Mouse (Mus musculus) embryonic facial prominence, embryonic 10.5 days (tissue): ENCODE measurements around the gene Tmem190. TPM values are rescaled to one million over a fixed set of nuclear protein-coding genes. Genes with fewer than 3 reads are reported as not detected.

Source experiments
- DNase-seq: peaks from one replicate; pipeline ENCODE4 v3.0.0-alpha.2; 2017; ENCODE audit warnings: low spot score
- H3K27ac ChIP-seq: fragments of 300-500 bp; sonication (generic); replicated peaks from 2 replicates; pipeline ENCODE4 v1.5.1; 2016; ENCODE audit warnings: mild to moderate bottlenecking
- H3K27me3 ChIP-seq: fragments of 300-500 bp; sonication (generic); replicated peaks from 2 replicates; pipeline ENCODE4 v1.6.1; 2016; ENCODE audit warnings: low read depth, mild to moderate bottlenecking; ENCODE audit not compliant: poor library complexity, severe bottlenecking
- H3K36me3 ChIP-seq: fragments of 300-500 bp; sonication (generic); replicated peaks from 2 replicates; pipeline ENCODE4 v1.6.1; 2016; ENCODE audit warnings: mild to moderate bottlenecking, moderate library complexity
- H3K4me1 ChIP-seq: fragments of 300-500 bp; sonication (generic); 2 replicates; pipeline ENCODE4 v1.6.1; 2016
- H3K4me3 ChIP-seq: fragments of 300-500 bp; sonication (generic); 2 replicates; pipeline ENCODE4 v1.5.1; 2016; ENCODE audit warnings: mild to moderate bottlenecking, moderate library complexity
- H3K9me3 ChIP-seq: fragments of 300-500 bp; sonication (generic); 2 replicates; pipeline ENCODE4 v1.6.1; 2016; ENCODE audit warnings: mild to moderate bottlenecking
- WGBS: fragments of 180-500 bp; shearing (Covaris S2); methylation state at CpG from one replicate; pipeline ENCODE4 v1.1.7; 2016; 5-methylcytosine and 5-hydroxymethylcytosine counted together
- polyA plus RNA-seq: library from polyadenylated mRNA; unstranded; fragments of >200 nt; fragmentation: Nextera tagmentation; extraction: Ambion mirVana; gene quantifications from 2 replicates; pipeline ENCODE4 v1.2.1, GENCODE M21; 2016

Tmem190 gene
- polyA plus RNA-seq: not detected in 2 replicates

DNA sequence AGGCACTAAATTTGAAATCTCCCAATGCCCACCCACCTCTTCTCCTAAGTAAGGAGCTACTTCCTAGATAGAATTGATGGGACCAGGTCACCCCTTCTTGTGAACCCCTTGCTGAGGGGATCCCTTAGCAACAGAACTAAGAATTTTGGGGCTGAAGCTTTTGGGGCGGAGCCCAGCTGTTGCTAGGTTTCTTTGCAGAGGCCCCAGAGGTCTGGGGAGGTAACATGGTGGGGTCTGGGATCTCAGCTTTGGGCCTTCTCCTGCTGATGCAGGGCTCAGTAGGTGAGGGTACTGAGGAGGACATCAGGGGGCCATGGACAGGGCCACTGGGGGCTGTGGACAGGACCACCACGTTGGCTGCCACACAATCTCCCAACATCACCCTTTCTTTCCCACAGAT, at the start of gene Tmem190, which contains the start of gene Il11:
Gene Tmem190 (plus strand): TSS at position 179 of the 400 bp plus-strand sequence.
Gene Il11 (minus strand): TSS at position 101 of the 400 bp plus-strand sequence.
- Histone ChIP-seq H3K27ac (no peak within 1 kb of the TSS), H3K36me3 (no peaks in the 10 kb centered on the region), H3K9me3 (no peaks in the 10 kb centered on the region), H3K4me3 (no peak within 1 kb of the TSS), H3K27me3 (peaks cover 44% of the 10 kb centered on the region), H3K4me1 (peaks cover 24% of the 10 kb centered on the region)
- 75% methylated on average over 2 of the region's 2 CpGs for WGBS
- DNase-seq: no peak

DNA sequence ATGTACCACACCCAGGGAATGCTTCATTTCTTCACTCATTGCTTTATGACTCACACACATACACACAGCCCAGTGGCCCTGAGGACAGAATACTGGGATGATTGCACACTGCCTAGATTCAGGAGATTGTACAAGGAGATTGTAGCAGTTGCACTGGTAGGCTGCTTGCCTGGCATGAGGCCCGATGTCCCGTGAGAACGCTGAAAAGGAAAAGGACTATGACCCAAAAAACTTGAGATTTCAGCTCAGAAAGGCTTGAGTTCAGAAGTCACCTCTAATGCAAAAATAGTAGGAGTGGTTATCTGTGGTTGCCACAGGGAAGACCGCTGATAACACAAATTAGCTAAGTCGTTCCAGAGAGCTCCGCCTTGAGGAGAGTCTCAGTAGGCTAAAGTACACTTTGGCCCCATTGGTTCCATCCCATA, 49.8 kb upstream of the Tmem190 start:
- Histone ChIP-seq H3K27ac (no peak overlapping the region), H3K9me3 (no peaks in the 10 kb centered on the region), H3K4me1 (no peaks in the 10 kb centered on the region), H3K27me3 (0 out of 2 replicates have a peak, but pooled peaks cover 3% of the 10 kb centered on the region), H3K4me3 (no peak overlapping the region), H3K36me3 (no peaks in the 10 kb centered on the region)
- 70% methylated on average over 6 of the region's 6 CpGs for WGBS
- DNase-seq: no peak

DNA sequence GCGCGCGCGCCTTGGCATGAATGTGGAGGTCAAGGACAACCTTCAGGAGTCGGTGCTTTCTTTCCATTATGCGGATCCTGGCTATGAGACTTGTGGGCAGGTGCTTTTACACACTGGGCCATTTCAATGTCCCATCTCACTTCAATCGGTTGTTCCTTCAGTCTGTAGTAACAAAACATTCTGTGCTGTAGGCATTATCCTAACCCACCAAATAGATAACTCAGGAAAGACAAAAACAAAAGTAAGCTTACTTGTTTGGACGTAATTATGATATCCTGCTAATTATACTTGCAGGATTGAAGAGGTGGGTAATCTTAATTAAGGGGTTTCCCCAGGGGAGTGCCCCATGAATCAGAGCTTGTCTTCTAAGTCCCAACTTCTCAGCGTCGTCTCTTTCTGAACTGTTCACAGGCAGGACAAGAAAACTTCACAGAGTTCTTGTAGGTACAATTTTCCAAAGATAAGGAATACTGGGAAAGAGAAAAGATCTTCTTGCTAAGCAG, 43.6 kb upstream of the Tmem190 start:
- Histone ChIP-seq H3K4me3 (peak overlapping the region; percentile 88), H3K27me3 (no peaks in the 10 kb centered on the region), H3K27ac (peak overlapping the region; percentile 94), H3K36me3 (peaks cover 24% of the 10 kb centered on the region), H3K4me1 (peaks cover 40% of the 10 kb centered on the region), H3K9me3 (no peaks in the 10 kb centered on the region)
- WGBS: 50% methylated on average over 10 of the region's 10 CpGs
- DNase-seq: no peak

- peak; percentile 96 for DNase-seq
- Histone ChIP-seq H3K36me3 (peaks cover 30% of the 10 kb centered on the region), H3K4me3 (peak within 1 kb of the TSS; percentile 88), H3K4me1 (peaks cover 40% of the 10 kb centered on the region), H3K27ac (peak within 1 kb of the TSS; percentile 94), H3K9me3 (no peaks in the 10 kb centered on the region), H3K27me3 (no peaks in the 10 kb centered on the region)
- under 1% methylated on average over 44 of the region's 44 CpGs for WGBS
Observed at GRCm38 (mm10) chr7:4739544-4740275, 43.0 kb upstream of the Tmem190 start, which contains the start of gene Kmt5c. Gene Kmt5c, plus strand, starts transcription at chr7:4740115.

DNA sequence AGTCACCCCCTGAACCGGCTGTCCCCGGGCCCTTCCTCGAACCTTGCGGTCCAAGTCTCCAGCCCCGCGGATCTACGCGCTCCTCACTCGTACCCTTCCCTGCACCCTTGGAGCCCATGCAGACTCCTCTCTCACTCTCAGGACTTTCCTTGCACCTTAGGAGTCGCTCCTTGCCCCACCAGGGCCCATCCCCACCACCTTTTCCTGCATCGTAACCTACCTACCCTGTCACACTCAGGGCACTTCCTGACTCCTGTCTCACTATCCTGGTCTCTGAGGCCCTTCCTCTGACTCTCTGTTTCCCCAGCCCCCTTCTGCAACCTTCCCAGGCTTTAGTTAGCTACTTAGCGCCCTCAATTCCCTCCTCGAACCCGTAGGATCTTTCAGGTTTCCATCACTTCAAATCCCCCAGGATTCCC, 42.4 kb upstream of the Tmem190 start:
- Histone ChIP-seq H3K9me3 (no peaks in the 10 kb centered on the region), H3K27ac (peak overlapping the region; percentile 94), H3K36me3 (peaks cover 36% of the 10 kb centered on the region), H3K27me3 (no peaks in the 10 kb centered on the region), H3K4me3 (peak overlapping the region; percentile 88), H3K4me1 (peaks cover 40% of the 10 kb centered on the region)
- 0% methylated on average over 14 of the region's 14 CpGs for whole genome bisulfite sequencing
- no peak for DNase-seq

DNA sequence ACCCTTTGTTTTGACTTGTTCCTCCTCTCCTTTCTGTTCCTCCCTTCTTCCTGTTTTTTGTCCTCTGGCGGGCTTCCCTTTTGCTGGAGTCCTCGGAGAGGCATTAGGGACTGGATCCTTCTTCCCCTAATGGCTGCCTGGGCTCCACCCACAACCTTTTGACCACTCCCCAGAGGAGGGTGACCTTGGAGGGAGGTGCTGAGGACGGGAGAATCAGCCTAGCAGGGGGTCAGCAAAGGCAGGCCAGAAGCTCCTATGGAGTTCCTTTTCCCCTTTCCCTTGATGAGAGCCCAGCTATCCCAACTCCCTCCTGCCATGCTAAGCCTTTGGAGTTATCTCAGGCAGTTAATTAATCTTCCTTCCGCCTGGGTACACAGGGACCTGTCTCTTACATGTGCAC, 41.6 kb upstream of the Tmem190 start:
- Histone ChIP-seq H3K4me1 (peaks cover 42% of the 10 kb centered on the region), H3K27ac (peak overlapping the region; percentile 94), H3K4me3 (peak overlapping the region; percentile 88), H3K9me3 (no peaks in the 10 kb centered on the region), H3K27me3 (no peaks in the 10 kb centered on the region), H3K36me3 (peaks cover 44% of the 10 kb centered on the region)
- WGBS: 6% methylated on average over 4 of the region's 4 CpGs
- DNase-seq: peak; percentile 50

DNA sequence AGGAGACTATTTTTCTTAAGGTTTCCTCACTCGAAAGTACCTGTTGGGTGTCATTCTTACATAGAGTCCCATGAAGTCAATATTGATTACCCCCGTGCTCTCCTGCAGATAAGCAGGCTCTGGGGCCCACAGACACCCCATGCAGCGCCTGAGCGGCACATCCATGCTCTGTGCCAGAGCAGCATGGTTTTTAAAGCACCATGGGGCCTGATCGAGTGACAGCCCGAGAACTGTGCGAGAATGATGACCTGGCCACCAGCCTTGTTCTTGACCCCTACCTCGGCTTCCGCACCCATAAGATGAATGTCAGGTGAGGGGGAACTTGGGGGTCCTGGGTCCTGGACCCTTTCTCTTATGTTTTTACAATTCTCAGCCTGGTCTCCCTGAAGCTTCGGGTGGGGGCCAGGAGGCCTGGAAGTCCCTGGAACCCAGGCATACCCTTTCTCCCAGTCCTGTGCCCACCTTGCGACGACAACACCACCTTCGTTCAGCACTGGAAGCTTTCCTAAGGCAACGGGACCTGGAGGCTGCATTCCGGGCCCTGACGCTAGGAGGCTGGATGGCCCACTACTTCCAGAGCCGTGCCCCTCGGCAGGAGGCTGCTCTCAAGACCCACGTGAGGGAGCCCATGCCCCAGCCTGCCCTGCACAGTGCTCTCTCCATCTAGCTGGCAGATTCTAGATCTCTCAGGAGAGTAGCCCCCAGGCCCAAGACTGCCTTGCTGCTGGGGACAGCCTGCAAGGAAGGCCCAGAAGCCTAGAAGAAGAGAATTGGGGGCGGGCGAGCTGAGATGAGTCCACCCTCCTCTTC, 40.9 kb upstream of the Tmem190 start:
- H3K4me1 ChIP-seq: peaks cover 48% of the 10 kb centered on the region
- no peaks in the 10 kb centered on the region for H3K9me3 ChIP-seq
- peak overlapping the region; percentile 88 for H3K4me3 ChIP-seq
- peak overlapping the region; percentile 94; the same call in 1 of the 2 replicates for H3K27ac ChIP-seq
- 85% methylated on average over 21 of the region's 21 CpGs for WGBS
- H3K27me3 ChIP-seq: no peaks in the 10 kb centered on the region
- peaks cover 51% of the 10 kb centered on the region for H3K36me3 ChIP-seq
- no peak for DNase-seq

DNA sequence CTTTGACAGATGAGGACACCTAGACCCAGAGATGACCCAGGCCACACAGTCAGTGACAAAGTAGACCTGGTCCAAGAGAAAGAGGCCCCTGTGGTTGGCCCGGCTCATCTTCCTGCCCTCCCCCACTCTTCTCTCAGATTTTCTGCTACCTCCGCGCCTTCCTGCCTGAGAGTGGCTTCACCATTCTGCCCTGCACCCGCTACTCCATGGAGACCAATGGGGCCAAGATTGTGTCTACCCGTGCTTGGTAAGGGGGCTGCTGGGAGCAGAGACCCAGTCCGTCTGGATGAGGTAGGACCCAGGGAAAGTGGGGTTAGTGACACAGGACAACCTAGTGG, 40.3 kb upstream of the Tmem190 start:
- Histone ChIP-seq H3K4me1 (peaks cover 48% of the 10 kb centered on the region), H3K27ac (no peak overlapping the region), H3K4me3 (peak overlapping the region; percentile 88), H3K36me3 (peaks cover 55% of the 10 kb centered on the region), H3K9me3 (no peaks in the 10 kb centered on the region), H3K27me3 (no peaks in the 10 kb centered on the region)
- no peak for DNase-seq
- WGBS: 90% methylated on average over 6 of the region's 6 CpGs

DNA sequence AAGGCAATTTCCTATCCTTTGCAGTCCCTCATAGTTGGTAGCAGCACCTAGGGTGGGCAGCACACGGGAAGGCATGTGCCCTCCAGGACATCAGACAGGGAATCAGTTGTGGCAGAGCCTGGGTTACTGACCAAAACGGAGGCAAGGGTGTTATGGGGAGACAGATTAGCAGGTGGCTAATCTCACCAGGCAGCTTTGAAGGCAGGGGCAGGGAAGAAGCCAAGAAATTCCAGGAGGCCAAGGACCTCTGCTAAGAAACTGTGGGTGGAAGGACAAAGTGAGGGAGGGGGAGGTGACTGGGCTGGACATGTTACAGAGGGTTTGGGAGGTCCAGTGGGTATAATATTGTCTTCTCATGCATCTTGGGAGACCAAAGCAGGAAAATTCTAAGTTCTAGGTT, 39.4 kb upstream of the Tmem190 start:
- 75% methylated on average over 2 of the region's 2 CpGs for WGBS
- DNase-seq: no peak
- Histone ChIP-seq H3K9me3 (no peaks in the 10 kb centered on the region), H3K27me3 (no peaks in the 10 kb centered on the region), H3K36me3 (peaks cover 55% of the 10 kb centered on the region), H3K4me1 (peaks cover 48% of the 10 kb centered on the region), H3K4me3 (no peak overlapping the region), H3K27ac (no peak overlapping the region)

GRCm38 (mm10) chr7:4744886-4745285, 37.9 kb upstream of the Tmem190 start:
- Histone ChIP-seq H3K27me3 (no peaks in the 10 kb centered on the region), H3K36me3 (peaks cover 61% of the 10 kb centered on the region), H3K9me3 (no peaks in the 10 kb centered on the region), H3K27ac (no peak overlapping the region), H3K4me3 (no peak overlapping the region), H3K4me1 (peaks cover 38% of the 10 kb centered on the region)
- WGBS: 93% methylated on average over 6 of the region's 6 CpGs
- DNase-seq: no peak

GRCm38 (mm10) chr7:4746326-4746980, 36.3 kb upstream of the Tmem190 start:
- no peaks in the 10 kb centered on the region for H3K9me3 ChIP-seq
- H3K4me1 ChIP-seq: peaks cover 28% of the 10 kb centered on the region
- DNase-seq: no peak
- H3K27me3 ChIP-seq: no peaks in the 10 kb centered on the region
- H3K27ac ChIP-seq: no peak overlapping the region
- H3K4me3 ChIP-seq: no peak overlapping the region
- H3K36me3 ChIP-seq: peaks cover 61% of the 10 kb centered on the region
- WGBS: 86% methylated on average over 22 of the region's 22 CpGs

DNA sequence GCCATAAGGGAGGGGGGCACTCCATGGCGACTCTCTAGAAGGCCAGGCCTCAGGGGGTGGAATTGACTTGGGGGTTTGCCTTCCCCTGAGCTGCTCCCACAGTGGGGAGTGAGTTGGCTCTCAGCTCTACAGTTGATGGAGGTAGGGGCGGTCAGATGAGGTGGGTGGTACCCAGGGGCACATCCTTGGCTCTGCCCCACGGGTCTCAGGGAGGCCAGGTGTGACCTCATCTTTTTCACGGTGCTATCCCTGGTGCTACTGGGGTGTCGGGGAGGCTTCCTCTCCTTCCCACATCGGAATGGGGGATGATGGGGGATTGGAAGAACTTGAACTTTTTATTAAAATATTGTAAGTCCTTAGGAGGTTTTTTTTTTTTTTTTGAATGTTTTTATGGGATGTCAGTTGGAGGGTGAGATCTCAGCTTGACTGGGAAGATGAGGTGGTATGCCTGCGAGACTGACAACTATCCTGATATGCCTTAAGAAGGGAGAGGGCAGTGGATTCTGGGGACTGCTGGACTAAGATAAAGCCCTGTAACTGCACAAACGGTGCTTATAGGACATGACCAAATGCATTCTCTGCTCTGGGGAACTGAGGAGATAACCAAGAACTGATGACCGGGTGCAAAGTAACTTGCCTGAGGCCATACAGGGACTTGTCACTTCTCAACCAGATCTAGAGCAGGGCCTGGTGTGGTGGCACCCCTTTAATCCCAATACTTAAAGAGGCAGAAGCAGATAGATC, 35.4 kb upstream of the Tmem190 start:
- H3K4me1 ChIP-seq: peaks cover 28% of the 10 kb centered on the region
- peaks cover 54% of the 10 kb centered on the region for H3K36me3 ChIP-seq
- 75% methylated on average over 9 of the region's 9 CpGs for WGBS
- no peak for DNase-seq
- no peaks in the 10 kb centered on the region for H3K9me3 ChIP-seq
- no peak overlapping the region for H3K27ac ChIP-seq
- H3K4me3 ChIP-seq: no peak overlapping the region
- H3K27me3 ChIP-seq: no peaks in the 10 kb centered on the region
